Mouse (Mus musculus): Measurements from ENCODE around the gene Mapkapk2. TPM values are rescaled to one million over a fixed set of nuclear protein-coding genes. Genes with fewer than 3 reads are reported as not detected.
A peak's percentile ranks its signal among the peaks of the same experiment; 100 is the strongest.

Gene Mapkapk2
- polyA plus RNA-seq, 1 experiment from 2014 or later, result 63.1 TPM

DNA sequence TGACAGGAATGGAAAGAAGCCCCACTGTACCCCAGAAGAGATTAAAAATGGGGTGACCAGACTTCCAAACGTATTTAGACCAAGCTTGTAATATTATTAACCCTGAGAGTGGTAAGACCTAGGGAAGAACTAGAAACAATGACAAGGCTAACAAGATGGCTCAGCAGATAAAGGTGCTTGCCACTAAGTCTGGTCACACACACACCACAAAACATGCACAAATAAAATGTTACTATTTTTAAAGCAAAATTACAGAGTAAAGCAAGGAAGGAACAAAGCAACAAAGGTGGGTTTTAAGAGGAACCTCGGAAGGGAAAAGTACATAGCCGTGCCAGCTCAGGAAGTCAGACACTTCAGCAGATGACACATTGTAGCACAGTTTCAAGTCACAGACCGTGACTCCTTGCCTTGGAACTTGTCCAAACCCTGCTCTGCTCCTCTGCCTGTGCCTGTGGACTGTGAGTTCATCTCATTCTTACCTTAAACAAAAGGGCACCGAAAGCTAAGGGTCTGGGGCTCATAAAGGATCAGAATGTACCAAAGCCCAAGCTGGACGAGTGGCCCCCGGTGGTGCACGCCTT, 37.4 kb upstream of the Mapkapk2 start:
- Histone ChIP-seq H3K36me3 (peaks cover 5% of the 10 kb centered on the region; the same call in 1 of the 2 replicates), H3K27ac (no peak overlapping the region), H3K4me2 (replicated peaks) (no peak overlapping the region), H3K9ac (no peak overlapping the region), H3K4me3 (no peak overlapping the region), H3K27me3 (no peaks in the 10 kb centered on the region), H3K4me1 (peaks cover 10% of the 10 kb centered on the region), H3K9me3 (no peaks in the 10 kb centered on the region)
- WGBS, result 73% methylated on average over 8 of the region's 8 CpGs
- ATAC-seq (ENCODE audit: insufficient number of reproducible peaks, insufficient read depth, low FRiP score, low TSS enrichment), result no peak

DNA sequence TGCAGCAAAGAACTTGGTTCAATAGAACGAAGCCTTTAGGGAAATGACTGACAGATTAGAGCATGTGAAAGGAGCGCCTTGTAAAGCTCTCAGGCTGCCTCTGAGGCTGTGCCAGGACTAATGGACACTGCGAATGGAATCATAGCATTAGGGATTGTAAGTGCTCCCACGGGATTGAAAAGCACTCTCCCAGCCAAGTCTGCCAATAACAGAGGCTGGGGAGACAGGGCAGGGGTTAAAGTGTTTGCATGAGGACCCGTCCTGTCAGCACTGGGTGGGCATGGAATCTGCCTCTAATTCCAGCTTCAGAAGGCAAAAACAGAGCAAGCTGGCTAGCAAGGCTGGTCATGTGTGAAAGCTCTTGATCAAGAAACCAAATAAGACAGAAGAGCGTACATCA, 36.6 kb upstream of the Mapkapk2 start:
- no peak overlapping the region for H3K27ac ChIP-seq
- 69% methylated on average over 6 of the region's 6 CpGs for WGBS

DNA sequence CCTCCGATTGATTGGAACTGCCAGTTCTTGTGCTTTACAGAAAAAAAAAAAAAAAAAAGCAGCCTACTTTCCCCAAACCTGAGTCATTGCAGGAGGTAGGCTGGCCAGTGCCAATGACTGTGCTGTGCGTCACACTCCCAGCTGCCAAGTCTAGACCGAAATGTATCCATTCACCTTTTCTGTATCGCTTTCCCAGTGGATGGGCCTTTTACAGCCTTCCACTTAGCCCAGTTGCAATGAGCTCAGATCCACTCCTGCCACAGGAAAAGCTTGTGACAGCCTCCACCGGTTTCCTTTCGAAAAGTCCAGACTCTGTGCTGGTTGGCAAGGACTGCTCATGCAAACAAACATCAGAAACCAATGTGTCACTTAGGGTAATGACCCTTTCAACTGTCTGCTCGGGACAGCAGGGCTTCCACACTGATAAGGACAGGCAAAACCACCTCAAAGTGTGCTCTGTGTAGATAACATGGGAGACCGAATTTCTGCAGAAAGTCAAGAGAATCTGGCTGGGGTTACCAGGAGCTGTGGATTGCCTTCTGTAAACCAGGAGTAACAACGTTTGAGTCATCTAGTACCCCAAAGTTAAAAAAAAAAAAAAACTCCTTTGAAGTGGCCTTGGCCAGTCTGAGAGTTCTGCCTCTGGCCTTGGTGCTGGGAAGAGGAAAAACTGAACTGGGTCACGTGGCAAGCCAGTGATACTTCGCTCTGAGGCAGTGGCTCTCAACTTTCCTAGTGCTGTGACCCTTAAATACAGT, 28.5 kb upstream of the Mapkapk2 start:
- 74% methylated on average over 11 of the region's 11 CpGs for WGBS

More for the DNA sequence above, 36.6 kb upstream of the Mapkapk2 start:
- Histone ChIP-seq H3K4me3 (no peak overlapping the region), H3K9me3 (no peaks in the 10 kb centered on the region), H3K4me1 (peaks cover 7% of the 10 kb centered on the region), H3K4me2 (replicated peaks) (no peak overlapping the region), H3K27me3 (no peaks in the 10 kb centered on the region), H3K9ac (no peak overlapping the region), H3K36me3 (peaks cover 13% of the 10 kb centered on the region; the same call in 1 of the 2 replicates)
- ATAC-seq (ENCODE audit: insufficient number of reproducible peaks, insufficient read depth, low FRiP score, low TSS enrichment), result no peak

DNA sequence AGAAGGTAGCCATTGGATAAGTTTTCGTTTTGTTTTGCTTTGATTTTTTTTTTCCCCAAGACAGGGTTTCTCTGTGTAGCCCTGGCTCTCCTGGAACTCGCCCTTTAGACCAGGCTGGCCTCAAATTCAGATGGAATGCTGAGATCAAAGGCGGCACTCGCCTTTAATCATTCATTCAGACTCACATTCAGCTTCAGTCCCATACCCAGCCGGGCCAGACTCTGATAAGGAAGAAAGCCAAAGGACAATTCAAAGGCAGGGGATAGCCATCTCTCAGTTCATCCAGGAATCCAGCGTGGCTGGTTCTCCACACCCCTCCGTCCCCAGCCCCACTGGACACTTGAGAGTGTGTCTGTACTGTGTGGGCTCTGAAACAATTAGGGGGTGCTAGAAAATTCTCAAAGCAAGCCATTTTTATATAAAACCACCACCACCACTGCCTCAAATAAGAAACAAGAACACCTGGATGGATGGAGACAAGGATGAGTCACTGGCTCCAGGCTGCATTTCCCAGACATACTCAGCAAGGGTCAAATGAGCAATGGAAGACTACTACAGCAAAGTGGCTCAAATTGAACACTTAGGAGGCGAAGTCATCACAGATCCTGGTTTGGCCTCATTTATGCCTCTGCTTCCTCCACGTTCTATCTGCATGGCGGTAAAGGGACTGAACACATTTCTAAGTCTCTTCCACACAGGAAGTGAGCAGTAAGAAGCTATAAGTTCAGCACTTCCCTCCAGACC, 26.1 kb upstream of the Mapkapk2 start:
- WGBS, result 70% methylated on average over 10 of the region's 10 CpGs
- 0 out of 2 replicates have a peak, but pooled peaks cover under 1% of the 10 kb centered on the region for H3K36me3 ChIP-seq

More for the DNA sequence above, 28.5 kb upstream of the Mapkapk2 start:
- no peak overlapping the region for H3K4me2 ChIP-seq (replicated peaks)
- no peaks in the 10 kb centered on the region for H3K4me1 ChIP-seq
- H3K27me3 ChIP-seq, result no peaks in the 10 kb centered on the region
- H3K4me3 ChIP-seq, result no peak overlapping the region
- H3K27ac ChIP-seq, result no peak overlapping the region
- H3K9ac ChIP-seq, result no peak overlapping the region
- no peak for ATAC-seq (ENCODE audit: insufficient number of reproducible peaks, insufficient read depth, low FRiP score, low TSS enrichment)
- peaks cover 19% of the 10 kb centered on the region; the same call in 1 of the 2 replicates for H3K36me3 ChIP-seq
- H3K9me3 ChIP-seq, result no peaks in the 10 kb centered on the region

DNA sequence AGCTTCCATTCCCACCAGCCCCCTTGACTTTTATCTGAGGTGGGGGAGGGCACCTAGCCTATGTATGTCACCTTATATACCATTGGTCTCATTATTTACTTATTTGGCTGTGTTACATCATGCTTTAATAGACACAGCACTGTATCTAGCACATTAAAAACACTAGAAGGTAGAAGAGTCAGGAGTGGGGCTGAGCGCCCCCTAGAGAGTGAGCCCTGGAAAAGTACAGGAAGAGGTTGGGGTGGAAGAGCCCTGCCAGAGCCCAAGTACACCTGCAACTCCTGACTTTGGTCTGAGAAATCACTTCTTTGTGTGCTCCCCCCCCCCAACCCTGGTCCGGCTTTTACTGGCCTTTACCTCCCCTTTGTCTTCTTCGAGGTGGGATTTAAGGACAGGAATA, 24.4 kb upstream of the Mapkapk2 start:
- no peaks in the 10 kb centered on the region for H3K4me1 ChIP-seq
- H3K9me3 ChIP-seq, result no peaks in the 10 kb centered on the region
- H3K27me3 ChIP-seq, result no peaks in the 10 kb centered on the region
- H3K9ac ChIP-seq, result no peak overlapping the region
- no peak overlapping the region for H3K27ac ChIP-seq
- no peak for ATAC-seq (ENCODE audit: insufficient number of reproducible peaks, insufficient read depth, low FRiP score, low TSS enrichment)
- no peaks in the 10 kb centered on the region for H3K36me3 ChIP-seq
- 41% methylated on average over 3 of the region's 3 CpGs for WGBS
- no peak overlapping the region for H3K4me2 ChIP-seq (replicated peaks)
- no peak overlapping the region for H3K4me3 ChIP-seq

More for the DNA sequence above, 26.1 kb upstream of the Mapkapk2 start:
- H3K9me3 ChIP-seq, result no peaks in the 10 kb centered on the region
- H3K9ac ChIP-seq, result no peak overlapping the region
- ATAC-seq (ENCODE audit: insufficient number of reproducible peaks, insufficient read depth, low FRiP score, low TSS enrichment), result no peak
- H3K4me3 ChIP-seq, result no peak overlapping the region
- H3K4me1 ChIP-seq, result no peaks in the 10 kb centered on the region
- no peak overlapping the region for H3K27ac ChIP-seq
- H3K27me3 ChIP-seq, result no peaks in the 10 kb centered on the region
- H3K4me2 ChIP-seq (replicated peaks), result no peak overlapping the region

DNA sequence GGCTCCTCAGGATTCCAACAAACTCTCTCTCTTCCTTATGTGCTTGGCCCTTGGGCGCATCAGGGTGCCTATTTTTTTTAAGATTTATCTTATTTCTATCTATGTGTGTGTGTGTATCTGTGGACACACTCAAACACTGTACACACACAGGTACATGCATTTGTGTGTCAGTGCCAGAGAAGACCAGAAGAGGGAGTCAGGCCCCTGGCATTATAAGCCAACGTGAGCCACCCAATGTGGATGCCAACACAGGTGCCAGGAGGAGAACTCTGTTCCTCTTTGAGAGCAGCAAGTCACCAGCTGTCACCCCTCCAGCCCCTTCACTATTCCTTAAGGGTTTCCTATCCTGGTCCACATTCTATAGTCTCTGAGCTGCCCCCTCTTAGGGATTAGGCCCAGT, 21.4 kb upstream of the Mapkapk2 start:
- 84% methylated on average over 2 of the region's 2 CpGs for WGBS
- Histone ChIP-seq H3K4me2 (replicated peaks) (no peak overlapping the region), H3K27me3 (no peaks in the 10 kb centered on the region), H3K36me3 (no peaks in the 10 kb centered on the region), H3K9me3 (no peaks in the 10 kb centered on the region), H3K4me1 (peaks cover 5% of the 10 kb centered on the region; the same call in 1 of the 2 replicates), H3K27ac (no peak overlapping the region), H3K4me3 (no peak overlapping the region), H3K9ac (no peak overlapping the region)
- ATAC-seq (ENCODE audit: insufficient number of reproducible peaks, insufficient read depth, low FRiP score, low TSS enrichment), result no peak

DNA sequence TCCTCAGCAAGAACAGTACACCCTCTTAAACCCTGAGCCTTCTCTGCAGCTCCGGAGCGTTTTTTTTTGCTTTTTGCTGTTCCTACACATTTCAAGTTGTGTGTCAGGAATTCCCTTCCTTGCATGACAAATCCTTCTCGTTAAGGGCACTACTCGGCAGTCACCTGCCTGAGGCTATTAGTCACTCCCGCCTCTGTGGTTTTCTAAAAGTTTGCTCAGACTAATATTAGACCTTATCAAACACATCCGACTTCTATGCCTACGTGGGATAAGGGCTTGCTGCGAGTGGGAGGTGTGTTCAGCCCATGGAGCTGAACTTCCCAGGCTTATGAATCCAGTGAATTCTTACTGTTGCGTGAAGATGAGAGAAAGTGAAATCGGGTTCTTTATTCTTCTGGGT, 20.9 kb upstream of the Mapkapk2 start:
- no peaks in the 10 kb centered on the region for H3K27me3 ChIP-seq
- 50% methylated on average over 10 of the region's 10 CpGs for WGBS
- H3K4me1 ChIP-seq, result peaks cover 5% of the 10 kb centered on the region; the same call in 1 of the 2 replicates
- H3K36me3 ChIP-seq, result no peaks in the 10 kb centered on the region
- H3K4me2 ChIP-seq (replicated peaks), result no peak overlapping the region
- no peaks in the 10 kb centered on the region for H3K9me3 ChIP-seq
- no peak overlapping the region for H3K27ac ChIP-seq
- ATAC-seq (ENCODE audit: insufficient number of reproducible peaks, insufficient read depth, low FRiP score, low TSS enrichment), result no peak
- H3K9ac ChIP-seq, result no peak overlapping the region
- no peak overlapping the region for H3K4me3 ChIP-seq

DNA sequence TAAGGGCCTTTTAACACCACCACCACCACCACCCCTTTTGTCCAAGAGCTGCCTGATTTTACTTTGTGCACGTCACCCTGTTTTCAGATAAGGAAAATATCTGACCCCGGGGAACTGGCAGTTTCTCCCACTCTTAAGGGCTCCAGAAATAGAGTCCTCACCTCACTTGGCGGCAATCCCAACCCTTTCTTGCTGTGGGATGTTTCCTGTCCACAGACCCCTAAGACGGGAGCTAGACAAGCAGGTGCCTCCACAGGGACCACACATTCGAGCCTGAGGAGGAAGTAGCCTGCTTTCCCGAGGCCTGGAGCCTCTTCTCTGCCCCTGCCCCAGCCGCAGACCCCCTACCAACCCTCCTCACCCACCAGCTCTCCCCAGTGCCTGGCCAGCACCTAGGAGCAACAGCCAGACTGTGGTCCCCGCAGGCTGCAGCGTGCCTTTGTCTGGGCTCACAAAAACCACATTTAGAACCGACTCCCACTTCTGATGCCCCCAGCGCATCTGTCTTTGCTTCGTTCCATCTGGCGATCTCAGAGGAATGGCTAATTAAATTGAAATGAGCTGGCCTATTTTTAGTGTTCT, 18.9 kb upstream of the Mapkapk2 start:
- no peak for ATAC-seq (ENCODE audit: insufficient number of reproducible peaks, insufficient read depth, low FRiP score, low TSS enrichment)
- no peaks in the 10 kb centered on the region for H3K9me3 ChIP-seq
- peaks cover 12% of the 10 kb centered on the region; the same call in 1 of the 2 replicates for H3K4me1 ChIP-seq
- 0 out of 2 replicates have a peak overlapping the region, but pooled peaks have one; percentile 41 for H3K27ac ChIP-seq
- 47% methylated on average over 13 of the region's 13 CpGs for WGBS
- no peaks in the 10 kb centered on the region for H3K27me3 ChIP-seq
- no peak overlapping the region for H3K4me3 ChIP-seq
- no peak overlapping the region for H3K4me2 ChIP-seq (replicated peaks)
- H3K9ac ChIP-seq, result no peak overlapping the region
- no peaks in the 10 kb centered on the region for H3K36me3 ChIP-seq

DNA sequence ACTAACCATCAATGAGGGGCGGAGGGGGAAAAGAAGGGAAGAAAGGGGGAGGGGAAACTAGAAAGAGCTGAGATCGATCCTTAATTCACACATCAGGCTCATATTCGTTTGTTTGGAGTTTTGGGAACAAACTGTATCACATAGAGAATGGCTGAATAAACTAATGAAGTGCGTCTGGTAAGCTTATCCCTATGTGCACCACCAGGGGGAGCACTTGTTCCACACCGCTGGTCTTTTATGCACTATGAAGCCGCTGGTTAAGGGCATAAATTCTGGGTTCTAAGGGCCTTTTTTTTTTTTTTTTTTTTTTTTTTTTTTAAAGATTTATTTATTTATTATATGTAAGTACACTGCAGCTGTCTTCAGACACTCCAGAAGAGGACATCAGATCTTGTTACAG, 18.3 kb upstream of the Mapkapk2 start:
- Histone ChIP-seq H3K4me2 (replicated peaks) (no peak overlapping the region), H3K4me3 (no peak overlapping the region), H3K9ac (no peak overlapping the region), H3K27ac (no peak overlapping the region), H3K4me1 (peaks cover 12% of the 10 kb centered on the region; the same call in 1 of the 2 replicates), H3K9me3 (no peaks in the 10 kb centered on the region), H3K36me3 (no peaks in the 10 kb centered on the region), H3K27me3 (no peaks in the 10 kb centered on the region)
- 19% methylated on average over 6 of the region's 6 CpGs for WGBS
- no peak for ATAC-seq (ENCODE audit: insufficient number of reproducible peaks, insufficient read depth, low FRiP score, low TSS enrichment)

DNA sequence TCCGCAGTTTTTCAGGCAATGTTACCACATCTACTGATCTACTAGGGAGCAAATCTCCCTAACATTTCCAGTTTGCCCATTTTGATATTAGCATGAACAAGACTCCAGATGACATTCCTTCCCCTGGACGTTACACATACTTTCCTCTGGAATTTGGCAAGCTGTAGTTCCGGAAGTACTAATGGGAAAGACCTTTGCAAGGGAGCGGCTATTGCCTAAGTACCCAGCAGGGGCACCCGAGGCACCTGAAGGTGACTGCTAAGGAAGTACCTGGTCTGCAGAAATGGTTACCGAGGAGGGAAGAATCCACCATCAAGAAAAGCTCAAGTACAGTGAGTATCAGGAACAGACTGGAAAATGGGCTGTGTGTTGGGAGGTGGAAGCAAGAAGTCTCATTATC, 14.9 kb upstream of the Mapkapk2 start:
- Histone ChIP-seq H3K9ac (no peak overlapping the region), H3K9me3 (no peaks in the 10 kb centered on the region), H3K4me3 (no peak overlapping the region), H3K36me3 (no peaks in the 10 kb centered on the region), H3K4me1 (peaks cover 21% of the 10 kb centered on the region; the same call in 1 of the 2 replicates), H3K27me3 (no peaks in the 10 kb centered on the region), H3K27ac (no peak overlapping the region), H3K4me2 (replicated peaks) (no peak overlapping the region)
- WGBS, result 26% methylated on average over 6 of the region's 6 CpGs
- no peak for ATAC-seq (ENCODE audit: insufficient number of reproducible peaks, insufficient read depth, low FRiP score, low TSS enrichment)

DNA sequence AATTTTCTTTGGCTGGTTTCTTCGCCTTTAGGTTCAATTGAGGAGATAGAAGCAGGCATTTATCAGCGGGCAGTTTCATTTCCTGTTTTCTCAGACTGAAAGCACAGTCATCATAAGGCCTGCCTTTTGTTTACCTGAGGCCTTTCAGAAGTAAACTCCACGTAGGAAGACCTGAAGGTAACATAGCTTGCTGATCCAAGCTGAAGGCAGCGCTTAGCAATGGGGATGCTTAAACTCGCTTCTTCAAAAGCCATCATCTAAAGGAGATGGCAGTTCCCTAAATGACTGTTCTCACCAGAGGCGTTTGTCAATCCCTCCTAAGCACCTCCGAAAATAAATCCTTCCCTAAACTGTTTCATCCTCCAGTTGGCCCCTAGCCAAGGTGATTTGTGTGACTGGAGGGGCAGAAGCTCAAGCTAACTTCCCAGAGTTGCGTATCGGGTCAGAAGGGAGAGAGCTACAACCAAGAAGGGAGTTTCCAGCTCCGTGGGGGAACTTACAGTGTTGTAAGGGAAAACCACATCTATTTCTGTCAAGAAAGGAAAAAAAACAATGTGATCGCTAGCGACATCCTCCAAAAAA, 13.0 kb upstream of the Mapkapk2 start:
- H3K36me3 ChIP-seq, result no peaks in the 10 kb centered on the region
- H3K9me3 ChIP-seq, result no peaks in the 10 kb centered on the region
- no peak overlapping the region for H3K4me3 ChIP-seq
- no peak for ATAC-seq (ENCODE audit: insufficient number of reproducible peaks, insufficient read depth, low FRiP score, low TSS enrichment)
- H3K27ac ChIP-seq, result no peak overlapping the region
- 0 out of 2 replicates have a peak, but pooled peaks cover 17% of the 10 kb centered on the region for H3K4me1 ChIP-seq
- WGBS, result 77% methylated on average over 12 of the region's 12 CpGs
- no peak overlapping the region for H3K4me2 ChIP-seq (replicated peaks)
- no peak overlapping the region for H3K9ac ChIP-seq
- no peaks in the 10 kb centered on the region for H3K27me3 ChIP-seq

Measured in embryonic facial prominence, embryonic 12.5 days (tissue).